Mouse (Mus musculus) CD4-positive, CD25-positive, alpha-beta regulatory T cell, adult 2 months (primary cell): ENCODE results near the gene Tfam.

ENCODE experiments used
- DNase-seq: peaks from one replicate; pipeline ENCODE4 v3.0.0-alpha.2; 2012; ENCODE audit warnings: low read depth, low spot score

Tfam gene

GRCm38 (mm10) chr10:71223101-71223500 is 15.0 kb downstream of the Tfam start:
- DNase-seq = no peak

- no peak for DNase-seq
Observed at GRCm38 (mm10) chr10:71222639-71223038, 15.4 kb downstream of the Tfam start.

GRCm38 (mm10) chr10:71218228-71218892 is 19.7 kb downstream of the Tfam start:
- DNase-seq = peak; percentile 79

- no peak for DNase-seq
Observed at GRCm38 (mm10) chr10:71215996-71216395, 22.1 kb downstream of the Tfam start.

- no peak for DNase-seq
Observed at GRCm38 (mm10) chr10:71201512-71201911, 36.6 kb downstream of the Tfam start.

DNA sequence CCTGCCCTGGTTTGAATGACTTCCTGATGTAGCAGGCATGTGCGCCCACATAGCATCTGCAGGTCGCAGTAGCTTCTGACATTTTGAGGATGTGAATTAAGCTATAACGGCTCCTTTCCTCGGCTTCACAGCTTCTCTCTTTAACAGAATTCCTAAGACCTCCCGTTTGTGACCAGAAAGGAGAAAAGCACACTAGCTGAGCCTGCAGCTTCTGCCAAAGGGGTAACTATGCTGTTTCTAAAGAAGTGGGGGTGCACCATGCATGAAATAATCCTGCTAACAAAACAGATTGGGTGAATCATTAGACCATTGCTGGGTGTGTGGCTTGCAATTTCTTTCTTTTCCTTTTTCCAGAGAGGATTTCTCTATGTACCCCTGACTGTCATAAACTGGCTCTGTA is 37.1 kb downstream of the Tfam start:
- no peak for DNase-seq

DNA sequence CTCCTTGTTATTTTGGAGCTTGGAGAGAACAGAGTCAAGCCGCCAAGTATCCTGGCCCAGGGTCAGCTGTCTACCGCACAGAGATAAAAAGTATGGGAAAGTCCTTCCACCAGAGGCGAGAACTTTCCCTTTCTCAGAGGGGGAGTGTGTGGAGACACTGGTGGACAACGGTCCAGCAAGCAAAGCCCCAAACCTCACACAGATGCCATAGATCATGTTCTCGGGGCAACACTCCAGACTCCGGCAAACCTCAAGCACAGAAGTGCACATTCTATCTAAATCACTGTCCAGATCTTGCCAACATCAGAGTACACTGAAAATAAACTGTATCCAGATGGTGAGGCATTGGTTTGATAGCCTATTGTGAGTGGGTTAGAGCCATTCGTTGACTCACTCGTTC is 39.4 kb downstream of the Tfam start:
- DNase-seq = no peak

DNA sequence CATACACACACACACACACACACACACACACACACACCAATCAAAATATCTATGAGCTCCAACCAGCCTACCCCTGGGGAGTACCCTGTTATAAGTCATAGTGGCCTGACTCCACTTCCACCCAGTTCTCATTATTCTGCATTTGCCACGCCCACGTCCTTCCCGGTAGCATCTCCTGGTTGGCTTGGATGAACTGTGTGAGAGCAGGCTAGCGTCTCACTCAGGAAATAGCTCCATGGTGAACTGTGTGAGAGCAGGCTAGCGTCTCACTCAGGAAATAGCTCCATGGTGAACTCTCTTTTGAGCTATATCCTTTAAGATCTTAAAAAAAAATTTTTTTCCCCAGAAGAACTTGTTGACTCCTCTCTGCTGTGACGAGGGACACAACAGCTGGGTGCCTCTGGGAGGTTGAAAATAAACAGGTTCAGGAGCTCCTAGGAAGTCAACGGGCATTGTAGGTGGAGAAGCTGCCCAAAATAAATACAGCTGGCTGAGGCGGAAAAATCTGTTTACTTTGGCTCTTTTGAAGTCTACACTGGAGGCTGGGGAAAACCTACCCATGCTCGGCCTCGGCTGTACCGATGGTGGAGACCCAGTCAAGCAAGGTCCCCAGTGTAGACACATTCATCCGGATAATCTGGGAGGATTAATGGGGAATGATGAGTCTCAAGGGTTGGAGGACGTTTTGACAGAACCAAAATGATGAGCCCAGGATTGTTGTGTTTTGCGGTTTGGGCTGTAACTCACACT is 40.9 kb downstream of the Tfam start:
- DNase-seq = no peak

DNA sequence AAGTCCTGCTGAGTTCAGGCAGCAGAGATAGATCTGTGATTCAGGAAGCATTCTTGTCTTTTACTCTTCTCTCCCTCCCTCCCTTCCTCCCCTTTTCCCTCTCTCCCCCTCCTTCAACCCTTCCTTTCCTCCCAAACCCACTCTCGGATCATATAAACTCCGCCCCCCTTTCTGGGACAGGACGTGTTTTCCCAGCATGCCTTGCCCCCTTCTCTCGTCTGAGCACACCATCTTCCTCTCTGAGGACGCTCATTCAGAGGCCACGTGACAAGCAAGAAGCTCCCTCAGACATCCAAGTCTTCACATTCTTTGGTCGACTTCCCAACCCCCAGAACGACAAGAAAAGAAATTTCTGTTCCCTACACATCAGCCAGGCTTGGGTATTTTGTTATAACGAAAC is 42.6 kb downstream of the Tfam start:
- DNase-seq = no peak

- DNase-seq = no peak
Observed at GRCm38 (mm10) chr10:71194713-71195112, 43.4 kb downstream of the Tfam start.

- no peak for DNase-seq
Observed at GRCm38 (mm10) chr10:71193319-71193718, 44.8 kb downstream of the Tfam start.

DNA sequence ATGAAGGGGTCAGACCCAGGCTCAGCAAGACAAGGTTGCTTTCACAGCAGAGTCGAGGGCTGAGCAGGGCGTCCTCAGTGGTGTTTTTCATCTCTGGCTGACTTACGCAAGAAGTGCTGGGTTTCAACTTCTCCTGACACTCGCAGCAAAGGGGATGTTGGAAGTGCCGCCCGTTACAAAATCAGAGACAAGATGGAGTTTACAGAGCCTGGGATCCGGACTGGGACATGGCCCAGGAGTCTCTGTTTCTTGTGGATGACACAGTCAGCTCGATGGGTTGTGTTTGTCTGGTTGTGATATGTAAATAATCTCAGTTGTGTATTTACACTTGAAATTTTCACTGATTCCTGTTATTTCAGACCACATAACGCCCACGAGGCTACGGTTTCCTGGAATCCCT is 45.2 kb downstream of the Tfam start:
- no peak for DNase-seq

DNA sequence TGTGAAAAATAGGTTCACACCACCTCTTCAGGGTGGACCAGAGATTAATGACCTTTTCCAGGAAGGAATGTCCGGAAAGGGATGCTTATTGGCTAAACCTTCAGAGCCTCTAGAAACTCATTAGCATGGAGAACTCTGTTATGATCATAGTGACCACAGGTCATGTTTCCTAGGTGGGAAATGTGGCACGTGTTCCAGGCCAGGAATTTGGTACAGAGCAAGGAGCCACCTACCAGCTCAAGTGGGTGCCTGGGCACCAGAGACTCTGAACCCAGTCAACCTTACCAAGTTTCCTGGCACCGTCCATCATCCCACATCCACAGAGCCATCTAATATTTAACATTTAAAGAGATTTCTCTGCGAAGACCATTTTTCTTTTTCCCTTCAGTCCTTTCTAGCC is 49.4 kb downstream of the Tfam start:
- DNase-seq = no peak

- DNase-seq = no peak
Observed at GRCm38 (mm10) chr10:71185059-71185458, 53.0 kb downstream of the Tfam start.

DNA sequence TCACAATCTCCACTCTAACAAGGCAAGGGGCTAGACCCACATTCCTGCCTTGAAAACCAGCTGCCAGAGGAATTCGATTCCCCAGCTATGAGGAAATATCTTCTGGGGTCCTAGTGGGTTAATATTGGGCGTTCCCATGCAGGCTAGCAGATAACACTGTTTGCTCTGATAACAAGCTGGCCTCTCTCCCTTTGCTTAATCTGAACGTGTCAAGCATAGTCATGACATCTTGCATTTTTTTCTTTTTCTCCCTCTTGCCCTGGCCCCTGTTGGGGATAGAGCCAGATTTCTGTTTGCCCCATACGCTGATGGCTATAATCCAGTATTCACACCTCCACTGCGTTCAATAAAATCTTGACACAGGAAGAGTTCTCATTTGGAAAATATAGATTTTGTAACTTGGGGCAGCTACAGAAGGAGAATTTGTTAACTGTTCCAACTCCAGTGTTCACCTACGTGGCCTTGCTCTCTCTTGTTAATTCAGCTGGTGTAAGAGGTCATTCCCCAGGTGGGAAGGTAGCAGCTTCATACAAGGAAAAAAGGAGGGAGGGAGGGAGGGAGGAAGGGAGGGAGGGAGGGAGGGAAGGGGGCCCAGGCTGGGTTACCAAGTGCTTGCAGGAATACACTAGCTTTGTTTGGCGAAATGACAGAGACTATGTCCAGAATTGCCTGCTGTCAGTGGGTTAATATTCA is 54.6 kb downstream of the Tfam start:
- no peak for DNase-seq

- DNase-seq = no peak
Observed at GRCm38 (mm10) chr10:71181931-71182330, 56.1 kb downstream of the Tfam start.

GRCm38 (mm10) chr10:71181091-71181490 is 57.0 kb downstream of the Tfam start:
- no peak for DNase-seq

- no peak for DNase-seq
Observed at GRCm38 (mm10) chr10:71180057-71180456, 58.0 kb downstream of the Tfam start.

GRCm38 (mm10) chr10:71177201-71177600 is 60.9 kb downstream of the Tfam start:
- DNase-seq = no peak

- DNase-seq = no peak
Observed at GRCm38 (mm10) chr10:71176341-71176740, 61.7 kb downstream of the Tfam start.
